Mouse (Mus musculus) lung, postnatal 0 days (tissue): ENCODE results near the gene Gm5901. TPM values are rescaled to one million over a fixed set of nuclear protein-coding genes. Genes with fewer than 3 reads are reported as not detected.

ENCODE experiments used
- ATAC-seq: fragments of 200-750 bp; cut with Nextera tagmentation; 2 replicates; pipeline ENCODE4 v1.8.0; 2017; ENCODE audit warnings: moderate library complexity
- DNase-seq: peaks from one replicate; pipeline ENCODE4 v3.0.0-alpha.2; 2016; ENCODE audit warnings: low spot score
- H3K27ac ChIP-seq: fragments of 300-500 bp; sonication (generic); 2 replicates; pipeline ENCODE4 v1.5.1; 2014; ENCODE audit warnings: antibody characterized with exemption, mild to moderate bottlenecking, low read length, mixed read lengths
- H3K27me3 ChIP-seq: fragments of 300-500 bp; sonication (generic); replicated peaks from 2 replicates; pipeline ENCODE4 v1.6.1; 2014; ENCODE audit warnings: low read length, mixed read lengths; ENCODE audit not compliant: insufficient read depth
- H3K36me3 ChIP-seq: fragments of 300-500 bp; sonication (generic); 2 replicates; pipeline ENCODE4 v1.6.1; 2014; ENCODE audit warnings: low read length, mixed read lengths; ENCODE audit not compliant: insufficient read depth
- H3K4me1 ChIP-seq: fragments of 300-500 bp; sonication (generic); 2 replicates; pipeline ENCODE4 v1.6.1; 2014; ENCODE audit warnings: antibody characterized with exemption, low read depth, low read length, mixed read lengths; ENCODE audit not compliant: insufficient read depth
- H3K4me2 ChIP-seq: fragments of 300-500 bp; sonication (generic); replicated peaks from 2 replicates; pipeline ENCODE4 v1.6.1; 2014; ENCODE audit warnings: low read depth, mild to moderate bottlenecking, low read length, moderate library complexity, mixed read lengths
- H3K4me3 ChIP-seq: fragments of 300-500 bp; sonication (generic); 2 replicates; pipeline ENCODE4 v1.5.1; 2014; ENCODE audit warnings: low read depth, low read length
- H3K9ac ChIP-seq: fragments of 300-500 bp; sonication (generic); replicated peaks from 2 replicates; pipeline ENCODE4 v1.6.1; 2014; ENCODE audit warnings: low read depth, mild to moderate bottlenecking
- H3K9me3 ChIP-seq: fragments of 300-500 bp; sonication (generic); 2 replicates; pipeline ENCODE4 v1.6.1; 2016; ENCODE audit warnings: low read length, mixed read lengths
- CTCF ChIP-seq: IDR thresholded peaks from 2 replicates; pipeline ENCODE4 v1.5.1; 2016; ENCODE audit warnings: antibody characterized with exemption, mild to moderate bottlenecking
- EP300 ChIP-seq: IDR thresholded peaks from 2 replicates; pipeline ENCODE4 v1.6.1; 2016; ENCODE audit warnings: antibody characterized with exemption, mild to moderate bottlenecking, control low read depth
- WGBS: fragments of 180-500 bp; shearing (Covaris S2); extraction: QIAGEN DNeasy Blood & Tissue Kit; methylation state at CpG from one replicate; pipeline ENCODE4 v1.1.7; 2014; 5-methylcytosine and 5-hydroxymethylcytosine counted together
- polyA plus RNA-seq: library from polyadenylated mRNA; unstranded; fragments of >200 nt; fragmentation: Nextera tagmentation; extraction: Ambion mirVana; gene quantifications from 2 replicates; pipeline ENCODE4 v1.2.1, GENCODE M21; 2015

The Gm5901 gene
- polyA plus RNA-seq, 1 experiment from 2014 or later = not detected

GRCm38 (mm10) chr7:105380329-105380728 is 5.5 kb downstream of the Gm5901 start:
- no peaks in the 10 kb centered on the region for H3K4me1 ChIP-seq
- H3K4me2 ChIP-seq = no peak overlapping the region
- peaks cover 47% of the 10 kb centered on the region for H3K36me3 ChIP-seq
- ATAC-seq (no peak), DNase-seq (no peak)
- WGBS = 92% methylated on average over 3 of the region's 3 CpGs
- no peak overlapping the region for H3K27ac ChIP-seq
- no peak overlapping the region for H3K9ac ChIP-seq
- no peak for TF ChIP-seq EP300
- TF ChIP-seq CTCF = no peak
- no peaks in the 10 kb centered on the region for H3K27me3 ChIP-seq
- H3K4me3 ChIP-seq = no peak overlapping the region
- H3K9me3 ChIP-seq = no peaks in the 10 kb centered on the region

- TF ChIP-seq EP300 (no peak), CTCF (no peak)
- ATAC-seq = no peak
Measured at GRCm38 (mm10) chr7:105387696-105388095, 12.9 kb downstream of the Gm5901 start.

DNA sequence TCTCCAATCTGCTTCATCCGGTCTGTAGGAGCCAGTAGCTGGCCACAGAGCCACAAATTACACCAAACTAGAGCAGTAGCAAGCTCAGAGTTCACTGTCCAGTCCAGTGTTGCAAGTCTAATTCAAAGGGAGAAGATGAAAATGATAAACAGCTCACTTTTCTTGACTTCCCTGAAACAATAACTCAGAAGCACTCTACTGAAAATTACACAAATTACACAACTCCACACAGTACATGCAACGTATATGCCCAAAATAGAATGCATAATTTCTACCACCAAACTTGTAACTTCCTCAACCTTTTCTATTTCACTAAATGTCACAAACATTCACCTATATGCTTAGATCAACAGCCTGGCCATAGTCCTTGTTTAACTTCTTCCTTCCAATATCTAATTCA is 15.4 kb downstream of the Gm5901 start:
- TF ChIP-seq EP300 (no peak), CTCF (no peak)
- Histone ChIP-seq H3K4me1 (no peaks in the 10 kb centered on the region), H3K9me3 (no peaks in the 10 kb centered on the region), H3K36me3 (peaks cover 33% of the 10 kb centered on the region), H3K27ac (no peak overlapping the region), H3K4me2 (no peak overlapping the region), H3K4me3 (no peak overlapping the region), H3K27me3 (no peaks in the 10 kb centered on the region), H3K9ac (no peak overlapping the region)
- DNase-seq (no peak), ATAC-seq (no peak)
- whole genome bisulfite sequencing = 89% methylated on average over 2 of the region's 2 CpGs

More at GRCm38 (mm10) chr7:105387696-105388095, 12.9 kb downstream of the Gm5901 start:
- Histone ChIP-seq H3K9me3 (no peaks in the 10 kb centered on the region), H3K27me3 (no peaks in the 10 kb centered on the region), H3K4me2 (no peak overlapping the region), H3K9ac (no peak overlapping the region), H3K4me1 (no peaks in the 10 kb centered on the region), H3K27ac (no peak overlapping the region), H3K4me3 (no peak overlapping the region), H3K36me3 (peaks cover 53% of the 10 kb centered on the region)
- 84% methylated on average over 2 of the region's 2 CpGs for WGBS
- DNase-seq = no peak

DNA sequence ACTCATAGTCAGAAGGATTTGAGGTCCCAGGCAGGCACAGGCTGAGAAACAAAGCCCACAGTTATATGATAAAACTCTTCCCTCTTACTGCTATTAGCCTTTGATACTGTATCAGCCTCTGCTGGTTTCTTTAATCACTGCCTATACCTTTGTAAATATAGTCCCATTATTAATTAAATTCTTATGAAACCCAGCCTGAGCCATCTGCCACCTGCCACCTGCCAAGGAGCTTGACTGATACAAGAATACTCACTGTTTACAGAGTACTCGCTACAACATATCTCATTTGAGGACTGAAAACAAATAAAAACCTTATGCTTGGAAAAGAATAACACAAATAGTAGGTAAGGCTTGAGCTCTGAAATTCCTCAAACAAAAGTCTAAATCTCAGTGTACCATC is 19.8 kb downstream of the Gm5901 start:
- Histone ChIP-seq H3K4me1 (0 out of 2 replicates have a peak, but pooled peaks cover 2% of the 10 kb centered on the region), H3K4me2 (no peak overlapping the region), H3K9ac (no peak overlapping the region), H3K4me3 (no peak overlapping the region), H3K27me3 (no peaks in the 10 kb centered on the region), H3K27ac (no peak overlapping the region), H3K36me3 (peaks cover 4% of the 10 kb centered on the region; the same call in 1 of the 2 replicates), H3K9me3 (no peaks in the 10 kb centered on the region)
- TF ChIP-seq CTCF (no peak), EP300 (no peak)
- ATAC-seq (no peak), DNase-seq (no peak)
- WGBS = 74% methylated on average over 1 of the region's 1 CpGs

DNA sequence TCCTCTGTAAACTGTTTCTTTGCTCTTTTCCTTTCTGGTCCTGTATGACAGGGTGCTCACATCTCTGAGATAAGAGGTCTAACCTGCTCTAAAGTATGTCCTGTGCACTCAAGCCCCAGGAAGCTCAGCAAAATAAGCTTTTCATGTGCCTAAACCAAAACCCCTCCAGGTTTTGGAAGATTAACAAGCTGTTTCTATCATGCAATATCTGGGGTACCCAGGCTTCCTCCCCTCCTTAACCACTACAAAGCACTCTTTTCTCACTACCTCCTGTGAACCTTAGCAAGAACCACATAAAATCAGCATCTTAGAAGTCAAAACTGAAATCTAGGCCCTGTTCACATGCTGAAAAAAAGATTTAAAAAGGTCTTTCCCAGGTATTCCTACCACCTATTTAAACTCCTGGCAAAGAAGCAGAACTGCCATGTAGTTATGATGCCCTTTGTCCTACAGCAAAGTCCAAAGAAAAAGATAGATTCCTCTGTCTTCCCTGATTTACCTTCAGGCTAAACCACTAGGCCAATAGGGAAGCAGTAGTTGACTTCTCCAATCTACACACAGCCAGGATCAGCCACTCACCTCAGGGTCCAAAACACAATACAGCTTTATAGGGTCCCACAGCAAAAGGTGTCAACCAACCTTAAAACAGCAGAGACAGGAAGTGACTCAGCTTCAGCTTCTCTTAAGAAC is 20.4 kb downstream of the Gm5901 start:
- Histone ChIP-seq H3K27me3 (no peaks in the 10 kb centered on the region), H3K9me3 (no peaks in the 10 kb centered on the region), H3K4me1 (0 out of 2 replicates have a peak, but pooled peaks cover 2% of the 10 kb centered on the region), H3K4me2 (no peak overlapping the region), H3K36me3 (no peaks in the 10 kb centered on the region), H3K9ac (no peak overlapping the region), H3K4me3 (no peak overlapping the region), H3K27ac (no peak overlapping the region)
- TF ChIP-seq CTCF (no peak), EP300 (no peak)
- DNase-seq (no peak), ATAC-seq (no peak)

DNA sequence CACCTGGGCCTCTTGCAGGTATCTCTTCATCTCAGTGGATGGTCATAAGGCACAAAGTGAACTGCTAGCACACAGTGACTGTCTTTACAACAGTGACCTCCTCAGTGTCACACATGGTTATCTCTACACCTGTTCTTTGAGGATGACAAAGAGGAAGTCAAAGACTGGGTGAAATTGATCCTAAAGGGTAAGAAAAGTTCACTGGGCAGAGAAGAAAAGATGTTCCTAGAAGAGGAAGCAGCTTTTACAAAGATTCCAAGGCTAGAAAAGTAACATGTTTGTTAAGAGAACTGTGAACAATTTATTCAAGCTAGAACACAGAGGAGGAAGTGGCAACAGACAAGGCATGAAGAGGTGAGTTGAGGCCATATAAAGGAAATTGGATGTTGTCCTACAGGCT is 21.3 kb downstream of the Gm5901 start:
- H3K36me3 ChIP-seq = no peaks in the 10 kb centered on the region
- H3K4me2 ChIP-seq = no peak overlapping the region
- H3K9me3 ChIP-seq = no peaks in the 10 kb centered on the region
- H3K27ac ChIP-seq = no peak overlapping the region
- no peak for DNase-seq
- no peak for TF ChIP-seq EP300
- TF ChIP-seq CTCF = no peak
- H3K9ac ChIP-seq = no peak overlapping the region
- no peaks in the 10 kb centered on the region for H3K27me3 ChIP-seq
- H3K4me1 ChIP-seq = 0 out of 2 replicates have a peak, but pooled peaks cover 2% of the 10 kb centered on the region
- H3K4me3 ChIP-seq = no peak overlapping the region
- no peak for ATAC-seq
